Mouse (Mus musculus): ENCODE data around the gene Fbh1. TPM values are rescaled to one million over a fixed set of nuclear protein-coding genes. Genes with fewer than 3 reads are reported as not detected.

Fbh1 gene
- polyA plus RNA-seq (2012; rRNA removed): 46.5 and 55.9 TPM in 2 replicates

GRCm38 (mm10) chr2:11777091-11778068, at the start of gene Fbh1, which contains the start of gene Ankrd16:
Gene Fbh1 (minus strand): TSS chr2:11777582.
Gene Ankrd16 (plus strand): TSS chr2:11777876.

GRCm38 (mm10) chr2:11705201-11706025, 72.0 kb downstream of the Fbh1 start, which contains the start of gene Il15ra:
Gene Il15ra (plus strand): TSS chr2:11705290.

Other genes with a start within 250 kb of the Fbh1 start
- gene Pfkfb3, start 223.5 kb downstream of the Fbh1 start, polyA plus RNA-seq (2012; rRNA removed): 38.8 and 41.0 TPM in 2 replicates
- gene Rbm17, start 173.4 kb downstream of the Fbh1 start, polyA plus RNA-seq (2012; rRNA removed): 26.1 and 51.6 TPM in 2 replicates
- gene Gm17490, start 151.3 kb downstream of the Fbh1 start, polyA plus RNA-seq (2012; rRNA removed): not detected in 2 replicates
- gene Il2ra, start 134.8 kb downstream of the Fbh1 start, polyA plus RNA-seq (2012; rRNA removed): 0.10 and 0.12 TPM in 2 replicates
- 31.0 and 39.7 TPM in 2 replicates for gene Il15ra, start 72.3 kb downstream of the Fbh1 start, polyA plus RNA-seq (2012; rRNA removed)
- 82.1 and 85.2 TPM in 2 replicates for gene Ankrd16, start 294 bp upstream of the Fbh1 start, polyA plus RNA-seq (2012; rRNA removed)

Data from ovary, adult 2 months (tissue).